Mouse (Mus musculus) cerebellum, postnatal 36 days (tissue): ENCODE measurements at regions not wholly inside any gene's neighbourhood (a gene's known extent, or its start where the extent isn't known, plus 50 kb on each side); places are given as distances from the start of the nearest gene placed in this dataset.

Experiments
- DNase-seq, 2 experiments: peaks; one replicate each; pipeline ENCODE4 v3.0.0; 2021 to 2022; ENCODE audit warnings: mixed read lengths in 2 of 2

GRCm38 (mm10) chr17:9845451-9846075, 176.0 kb upstream of the Pabpc6 start:
- DNase-seq: peak in 1 of 2 experiments; percentile 2

GRCm38 (mm10) chr17:9841103-9841502, 171.6 kb upstream of the Pabpc6 start:
- DNase-seq: no peak

GRCm38 (mm10) chr17:9839256-9839655, 169.7 kb upstream of the Pabpc6 start:
- DNase-seq: no peak

- DNase-seq: no peak
Measured at GRCm38 (mm10) chr17:9836995-9837842, 167.7 kb upstream of the Pabpc6 start.

GRCm38 (mm10) chr17:9829895-9830294, 160.4 kb upstream of the Pabpc6 start:
- no peak for DNase-seq

GRCm38 (mm10) chr17:9821358-9821757, 151.8 kb upstream of the Pabpc6 start:
- no peak for DNase-seq

GRCm38 (mm10) chr17:9817056-9817455, 147.5 kb upstream of the Pabpc6 start:
- DNase-seq: no peak

GRCm38 (mm10) chr17:9797069-9797468, 127.6 kb upstream of the Pabpc6 start:
- DNase-seq: no peak

- no peak for DNase-seq
Measured at GRCm38 (mm10) chr17:9796225-9796988, 126.9 kb upstream of the Pabpc6 start.

GRCm38 (mm10) chr17:9778866-9779265, 109.3 kb upstream of the Pabpc6 start:
- DNase-seq: no peak

GRCm38 (mm10) chr17:9777165-9777564, 107.6 kb upstream of the Pabpc6 start:
- no peak for DNase-seq

GRCm38 (mm10) chr17:9776286-9777016, 106.9 kb upstream of the Pabpc6 start:
- DNase-seq: no peak

GRCm38 (mm10) chr17:9775668-9776151, 106.2 kb upstream of the Pabpc6 start:
- DNase-seq: no peak

GRCm38 (mm10) chr17:9774740-9775629, 105.5 kb upstream of the Pabpc6 start:
- no peak for DNase-seq

GRCm38 (mm10) chr17:9773744-9774143, 104.2 kb upstream of the Pabpc6 start:
- no peak for DNase-seq

GRCm38 (mm10) chr17:9768275-9768674, 98.8 kb upstream of the Pabpc6 start:
- DNase-seq: no peak

GRCm38 (mm10) chr17:9765680-9766250, 96.2 kb upstream of the Pabpc6 start:
- no peak for DNase-seq

GRCm38 (mm10) chr17:9764701-9765359, 95.3 kb upstream of the Pabpc6 start:
- peak; percentile 40 to 55 for DNase-seq

GRCm38 (mm10) chr17:9764041-9764606, 94.6 kb upstream of the Pabpc6 start:
- peak; percentile 21 to 32 for DNase-seq

GRCm38 (mm10) chr17:9763110-9763509, 93.6 kb upstream of the Pabpc6 start:
- no peak for DNase-seq
